Mouse (Mus musculus) embryo, embryonic 11.5 days (tissue): Measurements from ENCODE around the gene Aldh1a1.
"Not testable (repeated sequence)": the region's sequence is repeated elsewhere in the genome, so short reads cannot be mapped to it uniquely, and the experiment has no call there.

Source experiments
- DNase-seq: peaks from one replicate; pipeline ENCODE4 v3.0.0-alpha.2; 2012; ENCODE audit warnings: low read depth, low spot score

Gene Aldh1a1

GRCm38 (mm10) chr19:20549409-20549808 is 56.9 kb downstream of the Aldh1a1 start:
- no peak for DNase-seq

DNA sequence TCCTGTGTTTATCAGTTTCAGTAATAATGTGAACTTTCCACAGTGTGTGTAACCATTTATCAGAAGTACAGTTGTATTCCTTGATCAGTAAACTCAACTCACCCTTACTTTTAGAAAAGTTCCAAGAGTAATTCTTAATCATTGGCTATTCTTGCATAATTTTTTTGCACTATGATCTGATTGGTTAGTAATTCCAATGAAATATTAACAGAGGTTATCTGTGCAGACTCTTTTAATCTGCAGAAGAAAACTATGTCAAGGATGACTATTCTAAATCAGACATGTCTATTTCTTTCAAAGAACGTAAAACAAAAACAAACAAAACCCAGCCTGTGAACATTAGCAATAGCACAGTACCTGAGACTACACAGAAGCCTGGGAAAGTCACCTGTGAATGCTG is 62.9 kb downstream of the Aldh1a1 start:
- DNase-seq = no peak

GRCm38 (mm10) chr19:20557211-20557610 is 64.7 kb downstream of the Aldh1a1 start:
- DNase-seq = no peak

DNA sequence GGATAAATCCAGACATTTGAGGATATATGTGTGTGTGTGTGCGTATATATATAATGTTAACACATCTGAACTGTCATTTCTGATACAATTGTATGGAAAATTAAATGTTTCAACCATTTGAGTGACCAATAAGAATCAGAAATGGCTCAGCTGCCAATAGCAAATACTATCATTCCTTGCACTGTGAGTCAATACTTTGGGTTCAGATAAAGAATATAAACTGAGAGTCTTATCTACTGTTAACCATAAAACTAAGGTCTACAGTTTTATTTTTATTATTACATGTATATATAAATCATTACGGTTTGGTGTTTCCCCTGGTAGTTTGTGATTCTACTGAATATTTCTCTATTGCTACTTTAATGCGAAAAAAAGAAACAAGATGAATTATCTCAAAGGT is 65.6 kb downstream of the Aldh1a1 start:
- no peak for DNase-seq

DNA sequence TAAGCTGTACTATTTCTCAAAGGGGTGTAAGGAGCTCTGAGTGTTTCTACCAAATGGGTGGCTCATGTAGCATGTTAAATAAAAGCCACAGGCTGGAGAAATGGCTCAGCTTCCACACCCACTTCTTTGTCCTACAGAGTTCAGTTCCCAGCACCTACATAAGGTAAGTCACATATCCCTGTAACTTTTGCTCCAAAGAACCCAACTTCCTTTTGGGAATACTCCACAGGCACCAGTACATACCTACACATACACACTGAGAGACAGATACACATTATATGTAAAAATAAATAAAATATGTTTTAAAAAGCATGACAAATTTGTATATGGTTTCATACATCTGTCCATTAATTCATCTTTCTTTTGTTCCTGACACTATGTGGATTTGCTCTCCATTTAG is 66.0 kb downstream of the Aldh1a1 start:
- DNase-seq = no peak

DNA sequence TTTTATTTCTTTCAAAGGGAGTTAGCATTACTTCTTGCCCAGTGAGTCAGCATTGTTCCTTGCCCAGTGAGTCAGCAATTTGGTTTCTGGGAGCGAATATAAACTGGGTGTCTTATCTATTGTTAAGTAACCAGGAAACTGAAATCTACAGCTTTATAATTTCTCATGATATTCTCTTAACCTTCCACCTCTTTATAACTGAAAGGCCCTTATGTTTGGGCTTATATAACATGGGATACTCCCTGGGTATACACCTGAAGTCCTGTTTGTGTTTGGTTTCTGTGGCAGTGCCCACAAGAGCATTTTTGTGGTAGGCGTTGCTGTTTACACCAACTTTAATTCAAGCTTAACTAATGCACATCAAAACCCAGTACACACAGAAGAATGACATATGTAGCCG is 66.4 kb downstream of the Aldh1a1 start:
- DNase-seq = no peak

- DNase-seq = no peak
Measured at GRCm38 (mm10) chr19:20559952-20560351, 67.4 kb downstream of the Aldh1a1 start.

DNA sequence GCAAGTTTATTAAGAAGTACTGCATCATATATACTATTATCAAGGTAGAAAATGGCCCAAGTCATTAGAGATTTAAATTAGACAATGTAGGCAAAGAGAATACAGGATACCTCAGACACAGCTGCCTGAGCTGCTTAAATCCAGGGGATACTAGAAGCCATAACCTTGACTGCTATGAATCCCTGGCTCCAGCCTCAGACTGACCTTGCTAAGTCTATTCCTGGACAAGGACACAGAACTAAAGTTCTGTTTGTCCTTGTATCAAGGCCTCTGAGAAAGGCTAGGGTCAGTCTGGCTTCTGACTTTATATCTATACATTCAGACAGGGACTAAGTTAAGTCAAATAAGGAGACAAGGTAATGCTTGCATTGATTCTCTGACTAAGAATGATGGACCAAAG is 69.9 kb downstream of the Aldh1a1 start:
- no peak for DNase-seq

GRCm38 (mm10) chr19:20566294-20566693 is 73.8 kb downstream of the Aldh1a1 start:
- DNase-seq = no peak

GRCm38 (mm10) chr19:20567039-20567438 is 74.5 kb downstream of the Aldh1a1 start:
- no peak for DNase-seq

DNA sequence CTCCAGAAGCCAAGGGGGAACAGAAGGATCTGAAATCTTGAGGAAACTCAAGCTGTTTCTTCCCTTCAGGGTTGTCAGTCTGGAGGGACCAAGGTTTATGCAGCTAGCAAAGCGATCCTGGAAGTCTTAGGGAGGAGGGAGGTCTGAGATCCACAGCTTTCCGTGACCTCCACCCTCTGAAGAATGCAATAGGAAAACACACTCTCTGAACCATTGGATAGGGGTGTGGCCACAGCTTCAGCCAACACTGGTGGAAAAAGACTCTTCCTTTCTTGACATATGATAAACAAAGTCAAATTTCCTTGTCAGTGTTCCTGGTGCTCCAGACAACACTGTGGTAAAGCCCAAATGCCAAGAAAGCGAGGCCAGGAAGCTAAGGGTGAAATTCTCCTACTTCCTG is 84.5 kb downstream of the Aldh1a1 start:
- DNase-seq = no peak

GRCm38 (mm10) chr19:20577429-20577828 is 84.9 kb downstream of the Aldh1a1 start:
- DNase-seq = no peak

- no peak for DNase-seq
Measured at GRCm38 (mm10) chr19:20599951-20600350, 107.4 kb downstream of the Aldh1a1 start.

DNA sequence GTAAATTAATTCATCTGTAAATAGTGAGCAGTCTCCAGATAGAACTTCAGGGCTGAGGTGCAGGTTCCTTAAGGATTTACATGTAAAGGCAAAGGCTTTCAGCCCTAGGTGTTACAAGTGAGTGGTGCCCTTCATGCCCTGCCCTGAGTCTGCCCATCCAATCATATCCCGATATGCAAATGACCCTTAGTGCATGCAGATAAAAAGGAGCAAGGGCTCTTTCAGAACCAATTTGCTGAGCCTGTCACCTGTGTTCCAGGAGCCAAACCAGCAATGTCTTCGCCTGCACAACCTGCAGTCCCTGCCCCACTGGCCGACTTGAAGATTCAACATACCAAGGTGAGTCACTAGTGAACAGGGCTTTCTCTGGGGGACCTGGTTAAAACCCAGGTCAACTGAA is 109.2 kb downstream of the Aldh1a1 start:
- DNase-seq = no peak

DNA sequence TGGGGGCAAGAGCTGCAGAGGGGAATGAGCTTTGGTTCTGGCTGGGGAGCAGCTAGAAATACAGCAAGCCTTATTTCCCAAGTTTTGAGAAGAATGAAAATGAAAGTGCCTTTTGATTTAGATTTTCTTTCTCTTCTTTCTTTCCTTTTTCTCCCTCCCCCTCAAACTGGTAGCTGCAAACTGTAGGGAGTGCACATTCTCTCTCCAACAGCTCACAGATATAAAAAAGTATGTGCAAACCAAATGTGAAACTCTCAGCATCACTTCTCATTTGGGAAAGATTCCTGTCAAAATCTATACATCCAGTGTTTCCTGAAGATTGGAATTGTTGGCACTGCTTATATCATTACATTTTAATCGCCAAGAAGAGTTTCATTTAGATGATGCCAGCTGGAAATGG is 110.7 kb downstream of the Aldh1a1 start:
- no peak for DNase-seq

GRCm38 (mm10) chr19:20603866-20604265 is 111.4 kb downstream of the Aldh1a1 start:
- no peak for DNase-seq

DNA sequence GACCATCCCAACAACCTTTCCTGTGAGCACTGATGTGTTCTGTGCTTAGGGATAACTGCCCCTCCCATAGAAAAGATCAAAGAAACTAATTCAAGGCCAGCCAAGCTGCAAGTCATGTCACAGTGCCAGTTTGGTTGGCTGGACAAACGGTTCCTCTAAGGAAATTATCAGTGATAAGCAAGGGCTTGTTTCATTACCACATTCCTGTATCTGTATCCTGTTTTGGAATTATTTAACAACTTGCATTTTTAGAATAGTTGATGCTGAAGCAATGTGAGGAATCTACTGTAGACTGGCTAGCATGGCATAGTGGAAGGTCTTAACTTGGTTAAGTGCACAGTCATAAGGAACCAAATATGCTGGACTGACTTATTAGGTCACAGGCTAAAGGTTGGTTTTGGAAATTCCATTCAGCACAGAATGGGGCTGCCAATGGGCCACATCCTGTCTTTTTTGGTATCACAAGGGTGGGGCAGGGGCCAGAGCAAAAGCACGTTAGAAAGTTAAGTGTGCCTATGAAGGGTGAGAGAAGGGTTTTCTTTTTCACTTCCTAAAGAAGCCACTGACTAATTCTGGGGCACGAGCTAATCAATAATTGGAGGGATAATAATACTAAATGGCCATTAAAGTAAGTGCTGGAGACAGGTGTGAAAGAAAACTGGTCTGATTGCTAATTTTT is 121.9 kb downstream of the Aldh1a1 start:
- DNase-seq = no peak

DNA sequence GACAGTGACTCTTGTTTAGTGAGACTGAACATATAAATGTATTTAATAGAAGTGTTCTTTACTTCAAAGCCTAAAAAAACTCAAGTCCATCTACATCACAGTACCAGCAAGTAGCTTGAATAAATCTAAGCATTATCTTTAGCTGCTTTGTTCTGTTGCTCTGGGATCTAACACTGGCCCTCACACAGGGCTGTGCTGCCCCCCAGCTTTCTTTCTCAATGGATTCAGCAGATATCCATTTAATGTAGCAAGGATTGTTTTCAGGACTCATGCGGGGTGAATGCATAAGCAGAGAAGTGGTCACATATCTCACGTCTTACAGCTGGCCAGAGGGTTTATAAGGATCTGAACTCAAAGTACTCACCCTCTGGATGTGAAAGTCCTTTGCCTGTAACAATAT is 129.9 kb downstream of the Aldh1a1 start:
- no peak for DNase-seq

- no peak for DNase-seq
Measured at GRCm38 (mm10) chr19:20623416-20623815, 130.9 kb downstream of the Aldh1a1 start.

DNA sequence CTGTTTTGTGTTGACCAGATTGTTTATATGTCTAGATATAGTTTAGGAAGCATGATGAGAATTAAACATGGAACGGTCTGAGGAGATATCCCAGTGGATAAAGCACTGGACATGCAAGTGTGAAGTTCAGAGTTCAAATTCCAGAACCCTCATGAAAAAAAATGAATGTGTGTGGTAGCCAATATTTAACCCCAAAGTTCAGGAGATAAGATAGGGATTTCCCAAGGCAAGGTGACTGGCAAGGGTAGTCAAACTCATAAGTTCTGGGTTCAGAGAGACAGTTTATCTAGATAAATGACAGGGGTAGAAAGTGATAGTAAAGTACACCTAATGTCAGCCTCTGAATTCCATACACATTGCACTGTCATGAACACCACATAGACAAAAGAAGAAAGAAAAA is 138.5 kb downstream of the Aldh1a1 start:
- DNase-seq = no peak

DNA sequence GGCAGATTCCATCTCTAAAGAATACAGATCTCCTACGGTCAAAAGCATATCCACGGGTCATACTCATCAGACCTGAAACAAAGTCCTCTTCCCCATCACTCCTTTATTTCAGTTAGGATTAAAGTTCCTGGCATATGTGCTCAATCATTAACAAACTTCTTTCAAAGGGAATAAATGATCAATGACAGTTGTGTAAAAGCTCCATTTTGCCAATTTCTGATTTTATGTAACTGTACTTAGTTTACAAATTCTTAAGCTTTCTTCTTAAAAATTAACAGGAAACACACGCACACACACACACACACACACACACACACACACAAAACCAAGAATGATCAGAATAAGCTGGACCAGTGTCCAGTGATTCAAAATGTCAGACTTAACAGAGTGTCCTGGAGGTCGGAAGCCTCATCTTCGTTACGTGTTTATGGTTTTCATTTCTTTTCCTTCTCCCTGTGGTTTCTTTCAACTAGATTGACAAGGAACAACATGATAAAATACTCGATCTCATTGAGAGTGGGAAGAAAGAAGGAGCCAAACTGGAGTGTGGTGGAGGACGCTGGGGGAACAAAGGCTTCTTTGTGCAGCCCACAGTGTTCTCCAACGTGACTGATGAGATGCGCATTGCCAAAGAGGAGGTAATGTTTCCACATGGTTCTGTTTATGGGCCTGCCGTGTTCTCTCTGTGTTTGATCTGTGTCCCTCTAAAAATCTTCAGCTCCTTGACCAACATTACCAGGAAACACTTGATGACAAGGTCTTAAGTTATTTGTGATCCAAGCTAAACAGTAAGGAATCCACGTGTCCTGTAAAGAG is 141.6 kb downstream of the Aldh1a1 start:
- peak; percentile 23 for DNase-seq

DNA sequence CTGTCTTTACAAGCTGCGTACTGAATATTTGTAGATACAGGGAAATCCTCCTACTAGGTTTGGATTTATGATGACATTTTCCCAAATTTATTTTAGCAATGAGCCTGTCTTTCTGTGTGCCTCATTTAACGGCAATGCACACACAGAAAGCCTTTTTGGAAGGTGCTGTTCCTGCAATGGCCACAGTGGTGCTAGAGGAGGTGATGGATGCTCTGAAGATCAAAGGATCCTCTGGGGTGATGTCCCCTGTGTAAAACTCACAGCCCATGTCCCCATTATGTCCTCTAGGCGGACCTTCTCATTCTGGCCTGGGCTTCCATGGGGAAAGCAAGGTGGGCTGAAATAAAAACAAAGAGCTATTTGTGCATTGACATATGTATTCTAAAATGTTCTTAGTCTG is 151.8 kb downstream of the Aldh1a1 start:
- no peak for DNase-seq

DNA sequence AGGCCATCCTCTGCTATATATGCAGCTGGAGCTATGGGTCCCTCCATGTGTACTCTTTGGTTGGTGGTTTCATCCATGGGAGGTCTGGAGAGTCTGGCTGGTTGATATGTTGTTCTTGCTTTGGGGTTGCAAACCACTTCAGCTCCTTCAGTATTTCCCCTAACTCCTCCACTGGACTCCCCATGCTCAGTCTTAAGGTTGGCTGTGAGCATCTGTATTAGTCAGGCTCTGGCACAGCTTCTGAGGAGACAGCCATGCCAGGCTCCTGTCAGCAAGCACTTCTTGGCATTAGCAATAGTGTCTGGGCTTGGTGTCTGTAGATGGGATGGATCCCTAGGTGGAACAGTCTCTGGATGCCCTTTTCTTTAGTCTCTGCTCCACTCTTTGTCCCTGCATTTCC is 155.0 kb downstream of the Aldh1a1 start:
- not testable (repeated sequence) for DNase-seq
